Mouse (Mus musculus) skeletal muscle tissue, postnatal 0 days (tissue): ENCODE data around the gene Olfr1018. TPM values are rescaled to one million over a fixed set of nuclear protein-coding genes. Genes with fewer than 3 reads are reported as not detected.

Experiments used
- polyA plus RNA-seq: library from polyadenylated mRNA; unstranded; fragments of >200 nt; fragmentation: Nextera tagmentation; extraction: Ambion mirVana; gene quantifications from 2 replicates; pipeline ENCODE4 v1.2.1, GENCODE M21; 2015

Olfr1018 gene
- not detected in 2 replicates for polyA plus RNA-seq

DNA sequence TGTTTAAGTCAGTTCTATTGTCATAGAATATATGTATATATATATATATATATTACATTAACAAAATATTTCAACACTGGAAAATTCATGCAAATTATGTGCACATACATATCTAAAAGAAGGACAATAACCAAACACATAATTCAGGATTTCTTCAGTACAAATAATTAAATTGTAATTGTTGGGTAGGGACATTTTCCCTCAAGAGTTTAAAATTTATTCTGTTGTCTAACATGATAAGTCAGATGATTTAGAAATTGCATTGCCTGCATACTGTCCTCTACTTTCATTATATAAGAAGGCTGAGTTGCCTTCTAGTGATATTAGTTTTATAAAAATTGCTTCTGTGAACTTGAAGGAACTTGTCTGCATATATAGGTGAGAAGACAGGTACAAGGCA is at the start of gene Olfr1018:
Gene Olfr1018, plus strand, starts transcription at position 301 of the 400 bp plus-strand sequence.

DNA sequence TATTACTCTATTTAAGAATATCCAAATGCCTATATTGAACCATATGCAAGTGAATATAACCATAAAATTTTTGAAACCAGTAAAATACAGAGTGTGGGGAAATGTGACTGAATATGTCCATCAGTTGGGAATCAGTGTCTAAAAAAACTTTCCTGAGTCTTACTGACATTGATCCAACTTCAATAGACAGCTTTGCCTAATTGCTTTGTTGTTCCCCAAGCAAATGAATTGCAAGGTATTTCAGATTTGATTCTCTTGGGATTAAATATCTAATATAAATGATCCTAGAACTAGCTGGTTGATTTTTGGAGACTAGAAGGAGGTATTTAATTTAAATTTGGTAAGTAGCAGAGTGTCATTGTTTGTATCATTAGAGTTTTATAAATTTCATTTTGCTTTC is 45.9 kb upstream of the Olfr1018 start, which contains the start of gene Olfr1014:
Gene Olfr1014, plus strand, starts transcription at position 301 of the 400 bp plus-strand sequence.

GRCm38 (mm10) chr2:85781717-85782116 is 36.6 kb upstream of the Olfr1018 start, which contains the start of gene Olfr1015:
Gene Olfr1015 (plus strand): TSS chr2:85782017.

GRCm38 (mm10) chr2:85802444-85802843 is 15.8 kb upstream of the Olfr1018 start, which contains the start of gene Olfr1016:
Gene Olfr1016 (minus strand): TSS chr2:85802544.

GRCm38 (mm10) chr2:85845383-85845782 is 27.1 kb downstream of the Olfr1018 start, which contains the start of gene Olfr1019:
Gene Olfr1019 (minus strand): TSS chr2:85845483.

DNA sequence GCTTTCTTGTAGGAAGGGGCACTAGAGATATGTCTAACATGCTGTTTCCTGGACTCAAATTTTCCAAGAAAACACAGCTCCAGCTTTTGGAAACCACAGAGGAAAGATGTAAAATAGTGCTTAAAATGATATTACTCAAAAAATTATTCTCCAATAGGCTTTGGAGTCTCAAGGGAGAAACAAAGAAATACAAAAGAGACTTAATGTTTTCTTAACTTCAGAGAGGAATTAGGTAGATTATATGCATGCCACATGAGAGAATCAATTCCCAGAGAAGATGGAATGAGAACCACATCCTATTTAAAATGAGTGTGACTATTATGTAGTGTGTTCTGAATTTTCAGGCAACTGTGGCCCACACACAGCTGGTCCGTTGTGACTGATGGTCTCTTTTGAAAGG is 28.5 kb downstream of the Olfr1018 start, which contains the start of gene Olfr1020:
Gene Olfr1020, plus strand, starts transcription at position 301 of the 400 bp plus-strand sequence.

GRCm38 (mm10) chr2:85868294-85868693 is 50.0 kb downstream of the Olfr1018 start, which contains the start of gene Olfr1022:
Gene Olfr1022 (plus strand): TSS chr2:85868594.

Other genes with a start within 250 kb of the Olfr1018 start
- gene Olfr996, start 239.3 kb upstream of the Olfr1018 start, polyA plus RNA-seq, result not detected in 2 replicates
- gene Olfr998, start 229.5 kb upstream of the Olfr1018 start, polyA plus RNA-seq, result not detected in 2 replicates
- gene Olfr1000, start 206.6 kb upstream of the Olfr1018 start, polyA plus RNA-seq, result not detected in 2 replicates
- gene Olfr1002, start 167.8 kb upstream of the Olfr1018 start, polyA plus RNA-seq, result not detected in 2 replicates
- gene Olfr154, start 154.0 kb upstream of the Olfr1018 start, polyA plus RNA-seq, result not detected in 2 replicates
- gene Olfr1006, start 139.7 kb upstream of the Olfr1018 start, polyA plus RNA-seq, result not detected in 2 replicates
- not detected in 2 replicates for gene Olfr1008, start 129.0 kb upstream of the Olfr1018 start, polyA plus RNA-seq
- not detected in 2 replicates for gene Olfr1009, start 103.1 kb upstream of the Olfr1018 start, polyA plus RNA-seq
- gene Olfr1012, start 55.7 kb upstream of the Olfr1018 start, polyA plus RNA-seq, result not detected in 2 replicates
- gene Olfr1013, start 51.4 kb upstream of the Olfr1018 start, polyA plus RNA-seq, result not detected in 2 replicates
- gene Olfr1014, start 45.8 kb upstream of the Olfr1018 start, polyA plus RNA-seq, result not detected in 2 replicates
- gene Olfr1015, start 36.5 kb upstream of the Olfr1018 start, polyA plus RNA-seq, result not detected in 2 replicates
- gene Olfr1016, start 15.9 kb upstream of the Olfr1018 start, polyA plus RNA-seq, result not detected in 2 replicates
- not detected in 2 replicates for gene Olfr1019, start 27.0 kb downstream of the Olfr1018 start, polyA plus RNA-seq
- gene Olfr1020, start 28.6 kb downstream of the Olfr1018 start, polyA plus RNA-seq, result not detected in 2 replicates
- not detected in 2 replicates for gene Olfr1022, start 50.1 kb downstream of the Olfr1018 start, polyA plus RNA-seq
- not detected in 2 replicates for gene Olfr1023, start 67.2 kb downstream of the Olfr1018 start, polyA plus RNA-seq
- gene Olfr1024, start 86.6 kb downstream of the Olfr1018 start, polyA plus RNA-seq, result not detected in 2 replicates
- gene Olfr1025-ps1, start 96.7 kb downstream of the Olfr1018 start, polyA plus RNA-seq, result not detected in 2 replicates
- not detected in 2 replicates for gene Olfr1026, start 103.1 kb downstream of the Olfr1018 start, polyA plus RNA-seq
- not detected in 2 replicates for gene Olfr1028, start 132.0 kb downstream of the Olfr1018 start, polyA plus RNA-seq
- not detected in 2 replicates for gene Olfr1029, start 155.4 kb downstream of the Olfr1018 start, polyA plus RNA-seq
- not detected in 2 replicates for gene Olfr1030, start 160.8 kb downstream of the Olfr1018 start, polyA plus RNA-seq
- gene Olfr1031, start 171.8 kb downstream of the Olfr1018 start, polyA plus RNA-seq, result not detected in 2 replicates
- not detected in 2 replicates for gene Olfr1032, start 187.1 kb downstream of the Olfr1018 start, polyA plus RNA-seq
- 0.53 and 2.5 TPM in 2 replicates for gene Olfr1033, start 202.2 kb downstream of the Olfr1018 start, polyA plus RNA-seq
- not detected in 2 replicates for gene Olfr1034, start 227.4 kb downstream of the Olfr1018 start, polyA plus RNA-seq